Mouse (Mus musculus) MEL-GATA-1-ER (cell line): Measurements from ENCODE around the gene Hopx.

Experiments used
- DNase-seq: peaks from one replicate; pipeline ENCODE4 v3.0.0-alpha.2; 2012; ENCODE audit warnings: low read depth; ENCODE audit errors: extremely low read depth

The Hopx gene

DNA sequence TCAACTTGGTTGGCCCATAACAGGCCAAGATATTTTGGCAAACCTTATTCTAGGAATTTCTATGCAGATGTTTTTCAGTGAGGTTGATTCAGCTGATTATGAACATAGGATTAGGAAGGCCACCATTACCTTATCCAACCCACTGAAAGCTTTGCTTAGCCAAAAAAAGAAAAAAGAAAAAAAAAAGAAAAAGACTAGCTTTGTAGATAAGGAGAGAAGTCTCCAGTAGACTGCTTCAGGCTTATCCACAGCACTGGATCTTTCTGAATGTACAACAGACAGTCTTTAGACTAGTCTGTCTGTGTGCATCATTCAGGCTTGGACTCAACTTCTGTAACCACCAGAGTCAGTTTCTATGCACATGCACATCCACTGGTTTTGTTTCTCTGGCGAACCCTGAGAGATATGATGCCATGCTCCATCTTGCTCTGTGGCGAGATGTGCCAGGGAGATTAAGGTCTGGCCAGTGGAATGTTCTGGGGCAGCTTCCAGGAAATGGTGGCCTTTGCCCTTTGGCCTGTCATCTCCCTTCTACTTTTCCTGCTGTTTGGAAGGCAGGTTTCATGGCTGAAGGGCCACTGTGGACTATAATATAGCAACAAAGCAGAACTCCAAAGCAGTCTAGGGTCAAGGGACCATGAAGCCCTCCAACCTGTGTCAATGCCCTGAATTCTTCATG lies 17.7 kb upstream of the Hopx start:
- no peak for DNase-seq

DNA sequence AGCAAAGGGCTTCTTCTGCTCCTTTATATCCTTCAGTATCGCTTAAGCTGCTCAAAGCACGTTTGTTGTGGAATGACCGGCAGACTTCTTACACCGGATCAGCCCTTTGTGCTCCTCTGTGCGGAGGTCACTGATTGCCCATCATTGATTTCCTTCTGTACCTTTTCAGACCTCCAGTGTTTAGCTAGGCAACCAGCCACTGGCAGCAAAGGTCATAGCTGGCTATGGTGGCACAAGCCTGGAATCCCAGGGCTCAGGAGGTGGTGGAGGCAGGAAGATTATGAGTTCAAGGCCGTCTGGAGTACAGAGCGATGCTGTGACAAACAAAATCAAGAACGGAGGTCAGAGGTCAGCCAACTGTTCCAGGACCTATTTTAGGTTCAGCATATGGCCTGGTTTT lies 17.0 kb upstream of the Hopx start:
- DNase-seq, result no peak

DNA sequence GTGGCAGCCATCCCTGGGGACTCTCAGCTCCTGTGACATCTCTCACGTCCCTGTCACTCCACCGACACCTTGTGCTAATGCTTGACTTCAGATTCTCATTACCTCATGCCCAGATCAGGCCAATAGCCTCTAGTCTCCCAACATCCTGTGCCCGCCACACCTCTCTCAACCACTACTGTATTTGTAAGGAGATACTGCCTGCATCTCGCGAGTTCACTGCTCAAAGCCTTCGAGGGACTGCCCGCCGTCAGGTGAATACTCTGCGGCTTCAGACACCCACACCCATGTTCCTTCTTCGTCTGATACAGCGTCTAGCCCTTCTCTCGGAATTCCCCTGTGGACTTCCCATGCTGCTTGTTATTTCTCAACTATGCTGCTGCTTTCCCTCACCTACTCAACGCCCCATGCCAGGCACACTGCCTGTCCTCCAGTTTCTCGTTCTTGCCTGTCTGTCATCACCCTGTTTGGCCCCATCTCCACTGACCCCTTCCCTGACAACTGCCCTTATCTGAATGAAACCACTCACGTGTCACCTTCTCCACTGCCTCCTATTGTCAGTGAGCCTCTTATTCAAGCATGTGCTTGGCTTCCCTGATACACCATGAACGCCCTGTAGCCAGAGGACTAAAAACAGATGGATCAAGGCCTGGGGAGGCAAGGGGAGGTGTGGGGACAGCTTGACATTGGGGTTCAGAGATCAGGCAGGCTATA lies 15.5 kb upstream of the Hopx start:
- no peak for DNase-seq

DNA sequence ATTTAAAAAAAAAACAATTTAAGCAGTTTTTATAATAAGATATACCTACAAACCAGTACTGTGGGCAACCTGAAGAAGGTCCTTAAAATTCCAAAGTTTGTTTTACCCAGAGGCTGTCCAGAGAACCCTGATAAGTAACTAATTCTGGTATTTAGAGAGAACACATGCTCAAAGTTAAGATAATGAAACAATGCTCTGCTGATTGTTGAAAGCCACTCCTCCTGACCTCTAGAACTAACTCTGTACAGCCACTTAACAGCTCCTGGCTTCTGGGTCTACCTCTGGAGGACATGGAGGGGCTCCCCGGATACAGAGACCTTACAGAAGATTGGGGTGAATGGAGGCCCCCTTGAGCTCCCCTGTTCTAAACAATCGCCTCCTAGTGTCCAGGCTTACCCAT lies 15.0 kb upstream of the Hopx start:
- no peak for DNase-seq

DNA sequence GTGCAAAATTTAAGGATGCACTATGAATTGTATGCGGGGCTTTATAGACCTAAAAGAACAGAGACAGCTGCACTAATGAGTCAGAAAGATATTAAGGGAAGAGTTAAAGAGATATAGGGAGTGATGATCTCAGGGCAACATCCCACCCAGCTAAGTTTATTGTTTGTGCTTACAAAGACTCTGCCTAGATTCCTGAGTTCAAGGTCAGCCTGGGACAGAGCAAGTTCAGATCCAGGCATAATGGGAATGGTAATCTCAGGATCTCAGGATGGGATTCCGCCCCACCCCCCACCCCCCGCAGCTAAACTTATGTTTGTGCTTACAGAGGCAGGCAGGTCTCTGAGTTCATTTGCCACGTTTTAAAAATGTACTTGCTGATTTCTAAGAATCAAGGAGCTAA lies 13.9 kb upstream of the Hopx start:
- no peak for DNase-seq

DNA sequence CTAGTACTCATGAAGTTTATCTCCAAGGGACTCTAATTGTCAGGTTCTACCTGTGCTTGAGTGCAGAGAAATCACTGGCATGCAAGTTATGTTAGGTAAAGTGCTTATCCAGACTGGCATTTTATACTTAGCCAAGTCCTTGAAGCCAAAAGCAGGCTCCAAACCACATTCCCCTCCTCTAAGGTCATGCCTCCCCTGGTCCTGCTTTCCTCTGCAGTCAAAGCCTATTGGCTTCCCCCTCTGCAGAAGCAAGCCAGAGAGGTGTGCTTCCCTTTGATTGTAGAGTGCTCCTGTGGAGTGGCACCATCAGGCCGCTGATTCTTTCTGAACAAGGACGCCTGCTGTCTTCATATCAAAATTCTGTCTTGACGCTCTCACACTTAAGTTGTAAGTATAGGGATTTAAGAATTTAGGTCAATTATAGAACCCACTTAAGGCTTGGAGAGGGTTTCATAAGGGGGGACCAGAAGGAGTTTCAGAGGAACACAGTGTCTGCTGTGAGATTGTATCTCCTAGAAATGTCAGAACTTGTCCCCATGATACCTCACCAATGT lies 11.6 kb upstream of the Hopx start:
- no peak for DNase-seq

DNA sequence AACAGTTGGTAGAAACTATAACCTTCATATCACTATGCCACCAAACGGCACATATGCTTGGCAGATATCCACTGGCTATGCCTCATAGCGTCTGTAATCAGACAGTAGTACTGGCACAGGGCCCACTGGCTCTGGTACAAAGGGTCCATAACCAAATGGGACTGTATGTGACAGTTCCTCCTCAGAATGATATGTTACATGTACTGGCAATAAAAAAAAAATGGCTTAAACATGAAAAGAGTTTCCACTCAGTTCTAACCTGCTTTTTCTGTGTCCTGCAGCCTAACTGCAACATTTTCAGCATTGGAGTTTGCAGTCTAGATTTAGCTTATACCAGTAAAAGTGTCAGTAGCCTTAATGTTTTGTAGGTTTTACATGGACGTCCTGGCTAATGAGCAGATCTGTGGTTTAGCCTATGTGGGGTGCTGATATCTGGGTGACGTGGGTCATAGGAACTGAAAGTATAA lies 9.9 kb upstream of the Hopx start:
- peak; percentile 62 for DNase-seq

DNA sequence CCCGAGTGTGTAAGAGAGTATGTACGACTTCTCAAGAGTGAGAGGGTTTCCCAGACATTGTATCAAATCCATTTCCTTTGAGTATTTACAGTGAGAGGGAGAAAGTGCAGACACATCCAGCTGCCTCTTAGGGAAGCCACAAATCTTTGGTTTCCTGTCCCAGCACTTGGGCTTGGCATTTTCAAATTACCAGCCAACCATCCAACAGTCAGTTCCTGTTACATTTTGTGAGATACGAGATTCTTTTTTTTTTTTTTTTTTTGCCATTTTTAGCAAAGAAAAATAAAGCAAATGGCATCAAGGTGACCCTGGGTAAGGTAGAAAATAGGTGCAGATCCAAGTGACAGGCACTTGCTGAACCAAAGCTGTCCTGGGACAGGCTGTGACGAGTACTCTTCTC lies 9.2 kb upstream of the Hopx start:
- no peak for DNase-seq

DNA sequence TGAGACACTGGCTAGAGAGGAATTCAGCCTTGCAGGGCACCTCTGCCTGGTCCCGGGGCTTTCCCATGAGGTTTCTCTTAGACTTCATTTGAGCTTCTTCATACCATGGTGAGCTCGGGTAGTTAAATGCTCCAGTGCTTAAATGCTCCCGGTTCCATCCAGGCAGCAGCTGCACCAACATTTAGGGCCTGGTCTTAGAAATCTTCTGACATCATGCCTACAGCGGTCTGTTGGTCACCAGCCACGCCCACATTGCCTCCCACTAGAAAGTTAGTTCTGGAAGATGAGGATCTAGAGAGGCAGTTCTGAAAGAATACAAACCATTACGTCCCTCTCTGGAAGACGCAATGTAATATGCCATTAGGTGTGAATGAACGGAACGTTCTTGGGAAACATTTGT lies 8.7 kb upstream of the Hopx start:
- no peak for DNase-seq

DNA sequence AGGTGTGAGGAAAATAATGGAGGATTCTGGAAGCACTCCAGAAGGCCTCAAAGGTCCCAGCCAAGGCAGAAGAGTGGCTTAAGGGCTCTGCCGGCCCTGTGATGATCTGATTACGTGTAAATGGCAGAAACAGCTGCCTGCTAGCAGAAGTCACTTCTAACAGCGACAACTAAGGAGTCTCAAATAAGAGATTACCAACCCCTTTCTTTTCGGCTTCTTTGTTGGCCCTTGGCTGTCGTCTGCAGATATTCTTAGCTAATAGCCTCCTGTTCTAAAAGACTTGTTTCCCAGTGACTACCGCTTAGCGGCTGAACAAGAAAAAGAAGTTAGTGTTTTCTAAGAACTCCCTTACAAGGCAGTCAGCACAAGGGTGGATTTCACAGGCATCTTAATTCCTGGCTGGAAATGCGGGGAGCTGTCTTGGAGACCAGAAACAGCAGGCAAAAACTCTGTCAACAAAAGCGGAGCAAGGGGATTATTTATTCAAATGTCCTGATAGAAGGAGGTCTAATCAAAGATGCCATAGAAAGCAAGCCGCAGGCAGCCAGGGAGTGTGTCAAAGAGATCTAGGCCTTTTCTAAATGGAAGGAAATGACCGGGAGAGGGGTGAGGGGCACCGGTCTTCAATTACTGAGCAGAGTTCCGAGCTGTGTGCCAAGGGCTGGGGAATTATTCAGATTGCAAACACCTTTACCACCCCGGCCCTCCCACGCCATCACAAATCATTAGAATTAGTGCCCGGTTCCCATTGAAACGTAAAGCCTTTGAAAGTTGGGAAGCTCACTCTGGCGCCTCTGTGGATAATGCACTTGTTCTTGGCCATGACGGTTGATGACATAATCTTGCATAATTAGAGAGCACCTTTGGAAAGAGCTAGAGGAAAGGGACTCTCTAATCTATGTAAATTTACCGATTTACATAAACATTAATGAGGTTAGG lies 7.6 kb upstream of the Hopx start:
- DNase-seq, result no peak

DNA sequence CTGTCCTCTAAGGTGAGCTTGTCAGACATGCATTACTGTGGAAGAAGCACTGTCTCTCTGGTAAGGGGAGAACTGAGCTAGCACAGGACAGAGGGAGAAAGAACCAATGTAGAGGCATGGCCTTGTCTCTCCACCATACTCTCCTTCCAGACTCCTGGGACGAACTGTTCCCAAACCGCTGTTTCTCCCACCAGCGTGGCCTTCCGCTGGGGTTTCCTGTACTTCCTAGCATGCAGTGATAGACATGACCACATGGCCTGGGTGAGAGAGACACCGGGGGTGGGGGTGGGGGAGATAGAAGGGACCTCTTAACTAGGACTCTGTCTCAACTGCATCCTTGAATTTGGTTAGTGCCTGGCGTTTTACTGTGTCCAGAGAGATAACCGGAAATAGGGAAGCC lies 5.8 kb upstream of the Hopx start:
- no peak for DNase-seq

DNA sequence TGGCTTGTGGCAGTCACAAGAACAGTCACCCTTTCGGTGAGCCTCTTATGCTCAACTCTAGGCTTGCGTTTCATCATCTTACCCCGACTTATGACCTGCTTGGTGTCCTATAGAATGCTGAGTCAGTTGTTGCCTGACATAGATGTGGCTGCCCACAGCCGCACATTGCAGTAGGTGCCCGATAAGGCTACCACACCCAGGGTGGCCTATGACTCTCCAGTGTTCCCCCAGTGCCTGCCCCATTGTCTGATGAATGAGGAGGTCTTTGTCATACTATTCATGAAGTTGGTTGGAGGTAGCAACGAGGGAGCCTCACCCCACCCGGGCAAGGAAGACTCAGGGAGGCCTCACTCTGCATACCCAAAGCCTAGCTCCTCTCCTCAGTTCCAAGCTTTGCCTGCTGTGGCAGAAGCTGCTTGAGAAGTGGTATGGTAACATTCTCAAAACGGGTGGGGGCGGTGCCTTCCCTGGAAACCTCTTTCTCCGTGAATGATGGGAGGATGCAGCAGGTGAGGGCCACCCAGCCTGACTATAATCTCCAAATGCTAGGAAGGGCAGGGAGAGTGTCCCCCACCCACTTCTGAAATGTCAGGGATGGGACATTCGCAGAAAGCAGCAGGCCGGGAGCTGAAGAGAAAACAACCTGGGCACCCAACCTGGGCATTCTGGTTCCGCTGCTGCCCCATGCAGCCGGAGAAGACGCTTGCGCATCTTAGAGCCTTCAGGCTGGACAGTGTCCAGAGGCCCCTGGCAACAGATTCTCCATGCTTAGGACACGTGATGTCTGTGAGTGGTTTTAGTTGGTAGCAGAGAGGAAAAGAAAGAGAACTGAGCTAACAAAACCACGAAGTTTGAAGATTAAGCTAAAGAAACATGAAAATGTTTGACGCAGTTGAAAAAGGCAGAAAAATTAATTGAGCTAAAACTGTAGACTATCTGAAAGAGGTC lies 4.8 kb upstream of the Hopx start:
- DNase-seq, result peak; percentile 64

DNA sequence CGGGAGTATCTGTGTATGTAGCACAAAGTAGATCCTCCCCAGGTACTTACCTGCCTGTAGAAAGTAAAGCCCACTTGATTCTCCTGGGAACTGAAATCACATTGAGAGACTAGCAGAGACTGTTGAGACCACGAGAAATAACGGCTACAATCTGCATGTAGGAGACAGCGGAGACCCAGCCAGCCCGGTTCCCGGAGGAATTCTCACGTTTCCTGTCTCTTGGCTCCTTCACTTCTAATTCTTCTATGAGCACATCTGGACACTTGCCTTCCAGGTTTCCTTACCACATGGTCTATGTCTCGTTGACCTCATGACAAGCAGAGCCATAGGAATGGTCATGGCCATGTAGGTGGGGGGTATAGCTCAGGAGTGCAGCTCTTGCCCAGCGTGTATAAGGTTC lies 811 bp upstream of the Hopx start:
- no peak for DNase-seq

DNA sequence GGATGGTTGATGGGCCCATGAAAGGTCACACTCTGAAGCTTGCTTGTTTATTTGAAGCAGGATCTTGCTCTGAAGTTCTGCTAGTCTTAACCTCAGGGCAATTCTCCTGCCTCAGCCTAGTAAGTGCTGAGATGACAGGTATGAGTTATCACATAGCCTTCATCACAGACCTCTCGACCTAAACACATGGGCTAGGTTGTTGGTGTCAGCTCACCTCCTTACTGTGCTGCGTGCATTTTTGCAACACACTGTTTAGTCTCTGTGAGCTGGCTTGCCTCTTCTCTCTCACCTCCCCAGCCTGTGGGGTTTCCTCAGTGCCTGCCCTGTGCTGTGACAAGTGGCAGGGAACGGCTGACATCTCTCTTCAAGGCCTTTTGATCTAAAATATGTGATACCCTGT lies 1.1 kb downstream of the Hopx start:
- no peak for DNase-seq

DNA sequence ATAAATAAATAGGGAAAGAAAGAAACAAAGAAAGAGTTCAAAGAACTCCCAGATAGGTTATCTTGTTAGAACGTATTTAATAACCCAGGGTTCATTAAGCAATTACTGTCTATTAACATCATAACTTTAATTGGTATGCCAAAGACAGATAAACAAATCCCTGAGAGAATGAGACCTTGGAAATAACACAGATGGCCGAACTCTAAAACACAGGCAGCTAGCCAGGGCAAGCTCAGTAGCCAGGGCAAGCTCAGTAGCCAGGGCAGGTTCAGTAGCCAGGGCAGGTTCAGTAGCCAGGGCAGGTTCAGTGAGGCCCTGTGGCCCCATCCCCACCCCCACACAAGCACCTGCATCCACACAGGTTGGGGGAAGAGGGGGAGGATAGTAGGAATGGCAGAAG lies 2.9 kb downstream of the Hopx start:
- no peak for DNase-seq

DNA sequence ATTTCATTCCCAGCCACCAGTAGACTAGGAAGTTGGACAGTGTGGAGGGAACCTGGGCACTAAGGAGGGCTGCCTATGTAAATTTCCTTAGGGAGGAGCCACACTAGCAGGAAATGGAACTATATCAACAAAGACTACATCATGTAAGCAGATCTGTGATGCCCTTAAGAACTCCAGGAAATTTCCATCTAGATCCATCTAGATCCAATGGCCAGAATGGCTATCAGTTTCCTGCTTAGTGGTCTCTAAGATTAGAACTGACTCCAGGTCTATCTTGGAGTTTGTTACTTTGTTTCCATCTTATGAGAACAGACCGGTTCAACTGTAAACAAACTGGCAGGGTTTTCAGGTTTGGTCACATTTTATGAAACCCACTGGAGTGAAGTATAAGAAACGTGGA lies 5.1 kb downstream of the Hopx start:
- no peak for DNase-seq

DNA sequence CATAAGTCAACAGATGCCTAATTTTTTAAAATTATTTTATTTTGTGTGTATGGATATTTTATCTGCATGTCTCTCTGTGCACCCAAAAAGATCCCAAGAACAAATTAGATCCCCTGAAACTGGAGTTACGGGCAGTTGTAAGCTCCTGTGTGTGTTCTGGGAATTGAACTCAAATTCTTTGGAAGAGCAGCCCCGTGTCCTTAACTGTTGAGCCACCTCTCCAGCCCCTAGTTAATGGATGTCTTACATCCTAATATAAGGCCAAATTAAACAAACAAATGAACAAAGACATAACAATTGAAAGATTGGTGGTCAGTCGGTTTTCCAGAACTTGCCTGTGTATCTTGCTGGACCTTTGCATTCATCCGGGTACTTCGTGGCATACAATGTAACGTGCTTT lies 6.1 kb downstream of the Hopx start:
- no peak for DNase-seq

DNA sequence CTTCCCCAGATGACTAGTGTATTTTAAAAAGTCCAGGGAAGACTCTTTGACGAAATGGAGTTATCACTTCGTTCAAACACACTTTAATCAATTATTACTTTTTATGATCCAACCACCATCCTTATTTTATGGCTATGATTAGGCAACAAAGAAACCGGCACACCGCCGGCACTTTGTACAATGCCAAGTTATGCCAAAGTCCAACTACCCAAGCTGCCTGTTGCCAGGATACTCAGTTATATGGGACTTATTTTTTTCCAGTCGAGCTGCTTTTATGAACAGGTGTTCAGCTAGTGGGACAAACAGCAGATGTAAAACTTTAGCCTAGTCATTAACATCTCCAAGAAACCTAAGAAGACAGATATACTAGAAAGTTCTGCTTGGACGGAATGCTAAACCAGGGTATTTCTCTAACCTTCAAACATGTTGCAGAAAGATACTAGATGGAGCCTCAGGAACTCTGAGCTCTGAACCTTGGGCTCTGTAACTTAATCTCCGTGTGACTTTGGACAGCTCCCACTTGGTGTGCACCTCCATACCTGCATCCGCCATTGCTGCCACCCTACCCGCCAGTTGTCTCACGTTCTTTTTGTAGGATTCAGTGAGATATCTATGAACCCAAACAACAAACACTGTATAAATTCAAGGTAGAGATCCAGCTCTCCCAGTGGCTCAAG lies 7.6 kb downstream of the Hopx start:
- no peak for DNase-seq

DNA sequence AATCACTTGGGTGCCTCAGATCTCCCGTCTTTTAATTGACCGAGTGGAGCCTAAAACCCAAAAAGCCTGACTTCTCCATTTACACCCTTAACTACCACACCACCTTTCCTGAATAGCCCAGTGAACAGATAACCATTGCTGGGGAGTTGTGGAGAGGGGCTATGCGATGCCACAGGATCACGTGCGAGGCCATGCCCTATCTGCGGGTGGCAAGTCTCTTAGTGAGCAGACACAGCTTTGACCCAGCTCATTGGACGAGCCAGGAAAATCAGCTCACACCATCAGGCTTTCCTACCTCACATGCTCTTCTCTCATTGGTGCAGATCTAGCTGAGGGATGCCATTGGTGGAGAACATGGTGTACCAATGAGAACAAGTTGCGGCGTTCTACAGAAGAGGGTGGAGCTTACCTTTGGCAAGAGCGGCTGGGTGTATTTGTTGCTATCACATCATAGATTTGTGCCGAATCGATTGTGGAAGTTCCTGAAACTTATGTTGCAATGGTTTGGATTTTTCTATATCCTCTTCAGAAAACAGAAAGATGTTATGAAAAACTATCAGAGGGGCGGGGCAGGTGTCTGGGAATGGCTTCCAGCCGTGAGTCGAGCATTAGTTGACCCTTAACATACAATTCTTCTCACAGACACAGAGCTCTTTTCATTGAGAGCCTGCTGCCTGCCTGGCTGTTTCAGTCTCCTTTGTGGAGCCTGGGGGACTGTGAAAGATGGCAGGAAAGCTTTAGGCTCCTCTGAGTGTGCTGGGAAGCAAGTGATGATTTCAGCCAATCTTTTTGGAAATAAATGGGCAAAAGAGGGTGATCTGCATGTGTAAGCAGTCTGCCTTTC lies 12.2 kb downstream of the Hopx start:
- DNase-seq, result peak; percentile 89
